Mouse (Mus musculus) ovary, adult 2 months (tissue): Measurements from ENCODE around the gene Eif4h. TPM values are rescaled to one million over a fixed set of nuclear protein-coding genes. Genes with fewer than 3 reads are reported as not detected.

Experiments
- polyA plus RNA-seq: library from polyadenylated mRNA; depleted of rRNA; stranded (reverse); fragments of >200 nt; gene quantifications from 2 replicates; pipeline ENCODE4 v1.2.3, GENCODE M21; 2012; rRNA removed

Gene Eif4h
- 275 and 281 TPM in 2 replicates for polyA plus RNA-seq

DNA sequence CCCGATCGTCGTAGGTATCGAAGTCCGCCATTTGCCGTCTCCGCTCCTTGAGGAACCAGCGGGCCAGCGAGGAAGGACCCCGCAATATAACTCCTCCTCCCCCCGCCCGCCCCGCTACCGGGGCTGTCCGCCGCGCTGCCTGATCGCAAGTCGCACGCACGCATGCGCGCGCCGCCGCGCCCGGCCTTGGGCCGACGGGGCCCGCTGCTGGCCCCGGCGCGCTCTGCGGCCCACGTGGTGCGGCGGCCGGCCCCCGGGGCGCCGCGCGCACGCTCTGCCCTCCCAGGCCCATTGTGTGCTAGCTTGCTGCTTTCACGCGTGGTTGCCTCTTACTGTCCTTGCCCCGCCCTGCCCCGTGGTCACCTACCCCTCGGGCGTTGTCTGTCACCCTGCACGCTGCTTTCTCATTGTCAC lies at the start of gene Eif4h:
Gene Eif4h (minus strand): TSS at position 222 of the 414 bp plus-strand sequence.

DNA sequence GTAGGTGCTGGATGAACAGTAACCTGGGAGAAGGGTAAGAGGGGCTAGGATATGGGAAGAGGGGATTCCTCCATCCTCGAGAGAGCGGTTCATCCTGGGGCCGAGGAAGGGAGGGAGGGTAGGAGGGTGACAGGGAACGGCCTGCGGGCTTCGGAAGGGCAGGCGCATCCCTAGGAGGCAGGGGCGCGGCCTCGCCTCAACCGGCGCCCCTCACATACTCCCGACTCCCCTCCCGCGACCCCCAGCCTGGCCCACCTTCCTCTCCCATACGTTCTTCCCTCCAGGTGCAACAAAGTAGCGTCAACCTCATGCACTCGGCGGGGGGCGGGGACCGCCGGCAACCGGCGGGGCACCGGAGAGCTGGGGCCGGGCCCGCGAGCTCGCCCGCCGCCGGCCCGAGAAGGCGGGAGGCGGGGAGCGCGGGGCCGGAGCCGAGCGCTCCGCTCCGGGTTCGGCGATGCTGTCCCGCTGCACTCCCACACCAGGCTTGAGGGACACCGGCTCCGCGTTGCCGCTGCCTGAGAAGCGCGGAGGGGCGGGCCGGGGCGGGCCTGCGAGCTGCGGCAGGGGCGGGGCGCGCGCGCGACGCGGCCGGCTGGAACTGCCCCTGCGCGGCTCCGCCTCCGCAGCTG lies 48.9 kb upstream of the Eif4h start, which contains the start of gene Limk1:
Gene Limk1 (minus strand): TSS at position 513 of the 632 bp plus-strand sequence.

GRCm38 (mm10) chr5:134614802-134615201 lies 24.5 kb downstream of the Eif4h start, which contains the start of gene Lat2:
Lat2 (minus strand) TSS chr5:134615025.

GRCm38 (mm10) chr5:134581146-134581545 lies 58.1 kb downstream of the Eif4h start, which contains the start of gene Rfc2:
Rfc2 (plus strand) TSS chr5:134581366.

Other genes starting within 250 kb of the Eif4h start
- 30.6 and 34.3 TPM in 2 replicates for gene Gtf2ird1, start 182.8 kb downstream of the Eif4h start, polyA plus RNA-seq
- 22.0 and 27.4 TPM in 2 replicates for gene Clip2, start 87.1 kb downstream of the Eif4h start, polyA plus RNA-seq
- 0.14 TPM in 1 of 2 replicates, not detected in the other for gene Syna, start 79.3 kb downstream of the Eif4h start, polyA plus RNA-seq
- gene Rfc2, start 58.1 kb downstream of the Eif4h start, polyA plus RNA-seq: 53.1 and 66.5 TPM in 2 replicates
- gene Lat2, start 24.5 kb downstream of the Eif4h start, polyA plus RNA-seq: 4.5 and 4.6 TPM in 2 replicates
- gene Limk1, start 49.1 kb upstream of the Eif4h start, polyA plus RNA-seq: 26.1 TPM in 2 replicates
- gene Eln, start 107.8 kb upstream of the Eif4h start, polyA plus RNA-seq: 62.6 and 80.0 TPM in 2 replicates